Mouse (Mus musculus) stomach, postnatal 0 days (tissue): ENCODE measurements around the gene Kif19a. TPM values are rescaled to one million over a fixed set of nuclear protein-coding genes. Genes with fewer than 3 reads are reported as not detected.

Source experiments
- ATAC-seq: fragments of 200-750 bp; cut with Nextera tagmentation; 2 replicates; pipeline ENCODE4 v1.8.0; 2017; ENCODE audit not compliant: low FRiP score, low TSS enrichment
- DNase-seq: peaks from one replicate; pipeline ENCODE4 v3.0.0-alpha.2; 2016; ENCODE audit warnings: low spot score
- H3K27ac ChIP-seq: fragments of 300-500 bp; sonication (generic); replicated peaks from 2 replicates; pipeline ENCODE4 v1.5.1; 2014; ENCODE audit warnings: mild to moderate bottlenecking, control low read depth
- H3K27me3 ChIP-seq: fragments of 300-500 bp; sonication (generic); 2 replicates; pipeline ENCODE4 v1.6.1; 2014; ENCODE audit warnings: low read length; ENCODE audit not compliant: control insufficient read depth, insufficient read depth
- H3K36me3 ChIP-seq: fragments of 300-500 bp; sonication (generic); 2 replicates; pipeline ENCODE4 v1.6.1; 2014; ENCODE audit warnings: low read length, mixed read lengths; ENCODE audit not compliant: control insufficient read depth, insufficient read depth
- H3K4me1 ChIP-seq: fragments of 300-500 bp; sonication (generic); replicated peaks from 2 replicates; pipeline ENCODE4 v1.6.1; 2014; ENCODE audit warnings: antibody characterized with exemption; ENCODE audit not compliant: control insufficient read depth, insufficient read depth
- H3K4me2 ChIP-seq: fragments of 300-500 bp; sonication (generic); replicated peaks from 2 replicates; pipeline ENCODE4 v1.6.1; 2014; ENCODE audit warnings: low read depth, mild to moderate bottlenecking, control low read depth, moderate library complexity
- H3K4me3 ChIP-seq: fragments of 300-500 bp; sonication (generic); 2 replicates; pipeline ENCODE4 v1.5.1; 2014; ENCODE audit warnings: low read depth, low read length, control low read depth
- H3K9ac ChIP-seq: fragments of 300-500 bp; sonication (generic); 2 replicates; pipeline ENCODE4 v1.6.1; 2014; ENCODE audit warnings: mild to moderate bottlenecking, low read length, control low read depth, mixed read lengths
- H3K9me3 ChIP-seq: fragments of 300-500 bp; sonication (generic); 2 replicates; pipeline ENCODE4 v1.6.1; 2016; ENCODE audit warnings: low read length; ENCODE audit not compliant: control insufficient read depth
- CTCF ChIP-seq: IDR thresholded peaks from 2 replicates; pipeline ENCODE4 v1.5.1; 2016; ENCODE audit warnings: antibody characterized with exemption, low read depth, mild to moderate bottlenecking, moderate library complexity
- EP300 ChIP-seq: optimal IDR thresholded peaks from 2 replicates; pipeline ENCODE3; 2016; ENCODE audit warnings: antibody characterized with exemption
- WGBS: fragments of 180-500 bp; shearing (Covaris S2); extraction: QIAGEN DNeasy Blood & Tissue Kit; methylation state at CpG from one replicate; pipeline ENCODE4 v1.1.7; 2014; 5-methylcytosine and 5-hydroxymethylcytosine counted together
- polyA plus RNA-seq: library from polyadenylated mRNA; unstranded; fragments of >200 nt; fragmentation: Nextera tagmentation; extraction: Ambion mirVana; gene quantifications from 2 replicates; pipeline ENCODE4 v1.2.1, GENCODE M21; 2015

The Kif19a gene
- polyA plus RNA-seq, 1 experiment from 2014 or later: 0.58 TPM

DNA sequence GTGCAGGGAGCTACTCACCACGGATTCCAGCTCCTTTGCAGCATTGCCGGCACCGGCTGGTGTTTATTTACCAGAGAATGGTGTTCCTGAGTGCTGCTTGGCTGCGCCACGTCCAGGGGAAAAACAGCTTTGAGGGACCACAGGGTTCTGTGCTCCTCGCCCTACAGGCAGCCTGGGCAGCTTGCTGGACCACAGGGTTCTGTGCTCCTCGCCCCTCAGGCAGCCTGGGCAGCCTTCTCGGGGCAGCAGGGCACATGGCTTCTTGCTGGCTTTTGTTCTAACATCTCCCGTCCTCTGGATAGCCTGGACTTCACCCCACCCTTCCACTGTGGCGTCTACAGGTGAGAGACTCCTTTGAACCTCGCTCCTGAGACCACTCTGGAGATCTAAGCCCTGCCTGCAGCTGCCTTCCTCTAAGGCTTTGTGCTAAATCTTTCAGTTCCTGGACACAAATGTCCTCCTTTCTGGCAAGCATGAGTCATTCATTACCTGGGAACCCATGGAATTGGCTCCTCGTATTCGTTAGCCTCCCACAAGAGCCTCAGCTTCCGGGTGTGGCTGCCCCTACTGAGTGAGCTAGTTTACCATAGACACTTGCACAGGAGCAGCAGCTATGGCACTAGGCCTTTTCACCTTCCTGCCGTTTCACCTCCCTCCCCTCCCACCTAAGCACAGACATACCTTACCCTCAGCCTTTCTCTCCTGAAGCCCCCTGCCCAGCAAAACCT, 37.5 kb downstream of the Kif19a start:
- Histone ChIP-seq H3K4me1 (no peaks in the 10 kb centered on the region), H3K9me3 (no peaks in the 10 kb centered on the region), H3K4me3 (no peak overlapping the region), H3K9ac (no peak overlapping the region), H3K4me2 (no peak overlapping the region), H3K27ac (no peak overlapping the region), H3K27me3 (no peaks in the 10 kb centered on the region), H3K36me3 (no peaks in the 10 kb centered on the region)
- WGBS: 41% methylated on average over 15 of the region's 15 CpGs
- ATAC-seq: peak; percentile 74
- DNase-seq: peak; percentile 49
- TF ChIP-seq EP300: no peak
- no peak for TF ChIP-seq CTCF

DNA sequence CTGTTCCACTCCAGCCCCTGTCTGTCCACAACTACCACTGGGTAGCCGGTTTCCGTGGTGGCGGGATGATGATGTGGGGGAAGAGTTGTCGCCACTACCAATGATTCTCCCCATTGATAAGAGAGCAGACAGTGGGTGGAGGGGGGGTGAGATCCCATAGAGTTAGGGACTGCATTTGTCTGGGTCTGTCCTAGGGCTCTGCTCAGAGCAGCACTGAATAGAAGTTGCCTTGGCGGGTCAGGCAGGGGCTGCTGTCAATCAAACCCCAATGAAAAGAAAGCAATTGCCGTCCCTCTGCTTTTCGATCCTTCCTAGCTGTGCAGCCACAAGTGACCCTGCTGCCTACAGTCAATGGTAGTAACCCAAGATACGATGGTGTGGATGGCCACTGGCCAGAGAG, 38.8 kb downstream of the Kif19a start:
- 73% methylated on average over 8 of the region's 8 CpGs for WGBS
- H3K9me3 ChIP-seq: no peaks in the 10 kb centered on the region
- no peak overlapping the region for H3K4me3 ChIP-seq
- H3K4me1 ChIP-seq: no peaks in the 10 kb centered on the region
- no peak overlapping the region for H3K4me2 ChIP-seq
- H3K27ac ChIP-seq: no peak overlapping the region
- H3K36me3 ChIP-seq: no peaks in the 10 kb centered on the region
- DNase-seq (no peak), ATAC-seq (no peak)
- no peak for TF ChIP-seq CTCF
- no peak for TF ChIP-seq EP300
- H3K9ac ChIP-seq: no peak overlapping the region
- H3K27me3 ChIP-seq: no peaks in the 10 kb centered on the region

DNA sequence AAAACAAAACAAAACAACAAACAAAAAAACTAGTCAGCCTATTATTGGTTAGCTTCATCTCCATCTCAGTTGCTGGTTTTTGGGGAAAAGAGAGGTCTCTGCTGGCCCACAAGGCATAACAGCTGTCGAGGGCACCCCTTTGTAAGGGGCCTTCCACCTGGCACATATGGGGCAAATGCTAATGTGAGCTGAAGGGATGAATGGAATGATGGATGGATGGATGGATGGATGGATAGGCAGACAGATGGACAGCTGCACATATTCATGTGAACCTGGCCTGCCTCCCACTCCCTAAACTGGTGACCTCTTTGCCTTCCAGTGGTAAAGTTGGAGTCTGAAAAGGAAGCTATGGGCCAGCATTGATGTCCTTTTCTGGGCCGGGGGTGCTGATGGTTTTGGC, 41.8 kb downstream of the Kif19a start:
- DNase-seq (no peak), ATAC-seq (no peak)
- Histone ChIP-seq H3K9me3 (no peaks in the 10 kb centered on the region), H3K4me2 (no peak overlapping the region), H3K27ac (no peak overlapping the region), H3K4me1 (no peaks in the 10 kb centered on the region), H3K4me3 (no peak overlapping the region), H3K36me3 (no peaks in the 10 kb centered on the region), H3K9ac (no peak overlapping the region), H3K27me3 (no peaks in the 10 kb centered on the region)
- TF ChIP-seq EP300 (no peak), CTCF (no peak)
- 55% methylated on average over 2 of the region's 2 CpGs for WGBS

DNA sequence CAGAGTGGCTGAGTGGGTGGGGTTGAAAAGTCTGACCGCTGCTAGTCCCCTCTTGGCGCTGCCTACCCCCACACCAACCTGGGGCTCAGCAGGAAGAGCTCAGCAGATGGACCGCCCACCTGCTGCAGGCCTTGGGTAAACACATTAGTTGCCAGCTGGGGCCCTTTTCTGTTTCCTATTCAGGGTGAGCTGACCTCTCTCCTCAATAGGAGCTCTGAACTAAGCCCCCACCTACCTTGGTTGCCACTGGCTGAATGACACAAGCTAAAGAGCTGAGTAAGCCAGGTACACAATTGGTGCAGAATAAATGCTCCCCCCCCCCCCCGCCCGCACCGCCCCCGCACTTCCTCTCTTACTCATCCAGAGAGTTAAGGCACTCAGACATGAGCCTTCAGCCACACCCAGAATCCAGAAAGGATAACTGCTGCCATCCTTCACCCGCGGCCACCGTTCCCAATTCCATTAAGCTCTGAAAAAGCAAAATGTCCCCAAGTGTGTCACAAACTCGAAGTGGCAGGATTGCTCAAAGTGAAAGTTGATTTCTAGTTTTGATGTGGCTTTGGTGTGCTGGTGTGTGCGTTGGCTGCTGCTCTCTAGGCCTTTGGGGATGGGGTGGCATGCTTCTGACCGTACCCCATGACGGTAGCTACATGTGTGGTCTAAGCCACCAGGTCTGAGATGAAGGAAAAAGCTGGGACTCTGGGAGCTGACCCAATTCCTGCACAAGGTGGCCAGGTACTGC, 42.7 kb downstream of the Kif19a start:
- DNase-seq (peak; percentile 62), ATAC-seq (peak; percentile 59; the same call in 1 of the 2 replicates)
- H3K4me1 ChIP-seq: no peaks in the 10 kb centered on the region
- H3K4me3 ChIP-seq: no peak overlapping the region
- TF ChIP-seq CTCF: no peak
- TF ChIP-seq EP300: no peak
- H3K9ac ChIP-seq: no peak overlapping the region
- H3K36me3 ChIP-seq: no peaks in the 10 kb centered on the region
- WGBS: 29% methylated on average over 12 of the region's 14 CpGs
- H3K27ac ChIP-seq: no peak overlapping the region
- H3K9me3 ChIP-seq: no peaks in the 10 kb centered on the region
- H3K27me3 ChIP-seq: no peaks in the 10 kb centered on the region
- no peak overlapping the region for H3K4me2 ChIP-seq

DNA sequence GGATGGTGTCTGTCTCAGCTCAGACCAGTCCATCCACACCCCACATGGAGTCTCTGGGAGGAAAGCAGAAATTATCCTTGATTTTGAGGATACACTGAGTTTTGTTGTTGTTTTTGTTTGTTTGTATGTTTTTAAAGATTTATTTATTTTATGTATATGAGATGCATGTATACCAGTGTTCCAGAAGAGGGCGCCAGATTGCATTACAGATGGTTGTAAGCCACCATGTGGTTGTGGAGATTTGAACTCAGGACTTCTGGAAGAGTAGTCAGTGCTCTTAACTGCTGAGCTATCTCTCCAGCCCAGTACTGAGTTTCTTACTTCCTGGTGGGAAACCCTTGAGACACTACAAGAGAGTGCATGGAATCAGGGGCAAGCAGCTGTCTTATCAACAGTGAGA, 44.2 kb downstream of the Kif19a start:
- Histone ChIP-seq H3K27me3 (no peaks in the 10 kb centered on the region), H3K9ac (no peak overlapping the region), H3K4me2 (no peak overlapping the region), H3K36me3 (no peaks in the 10 kb centered on the region), H3K4me1 (no peaks in the 10 kb centered on the region), H3K9me3 (no peaks in the 10 kb centered on the region), H3K27ac (no peak overlapping the region), H3K4me3 (no peak overlapping the region)
- DNase-seq (no peak), ATAC-seq (no peak)
- no peak for TF ChIP-seq EP300
- peak; percentile 52 for TF ChIP-seq CTCF
- WGBS: 93% methylated on average over 1 of the region's 1 CpGs

DNA sequence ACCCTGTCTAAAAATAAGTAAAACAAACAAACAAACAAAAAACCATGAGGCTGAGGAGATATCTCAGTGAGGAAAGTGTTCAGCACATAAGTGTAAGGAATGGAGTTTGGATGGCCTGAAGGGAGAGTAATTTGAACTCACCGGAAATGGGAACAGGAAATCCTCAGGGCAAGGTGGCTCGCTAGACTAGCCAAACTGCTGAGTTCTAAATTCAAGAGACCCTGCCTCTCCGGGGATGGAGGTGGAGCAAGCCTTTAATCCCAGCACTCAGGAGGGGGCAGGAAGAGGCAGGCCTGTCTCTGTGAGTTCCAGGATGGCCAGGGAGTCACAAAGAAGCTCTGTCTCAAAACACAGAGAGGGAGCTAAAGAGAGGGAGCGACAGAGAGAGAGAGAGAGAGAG, 45.2 kb downstream of the Kif19a start:
- Histone ChIP-seq H3K4me1 (no peaks in the 10 kb centered on the region), H3K4me3 (no peak overlapping the region), H3K27ac (no peak overlapping the region), H3K4me2 (no peak overlapping the region), H3K9me3 (no peaks in the 10 kb centered on the region), H3K27me3 (no peaks in the 10 kb centered on the region), H3K36me3 (no peaks in the 10 kb centered on the region), H3K9ac (no peak overlapping the region)
- TF ChIP-seq CTCF (no peak), EP300 (no peak)
- DNase-seq (no peak), ATAC-seq (no peak)
- 32% methylated on average over 4 of the region's 4 CpGs for WGBS
